Mouse (Mus musculus): ENCODE results near the gene Irf7. TPM values are rescaled to one million over a fixed set of nuclear protein-coding genes. Genes with fewer than 3 reads are reported as not detected.
A peak's percentile ranks its signal among the peaks of the same experiment; 100 is the strongest.

Irf7 gene
- total and polyA plus RNA-seq, 3 experiments: 1.9 to 2.0 TPM; not detected in 1

- Histone ChIP-seq H3K27ac (ENCODE audit: control insufficient read depth, low read depth, low read length) (no peak overlapping the region), H3K36me3 (ENCODE audit: control insufficient read depth in 1 of 2, insufficient read depth in 2 of 2, low read length in 2 of 2) (peaks cover 11 to 26% of the 10 kb centered on the region in 2 experiments; a peak in 3 of 4 replicates), H3K9me3 (replicated peaks; ENCODE audit: insufficient read depth, low read length) (no peaks in the 10 kb centered on the region), H3K4me1 (ENCODE audit: control insufficient read depth in 1 of 2, insufficient read depth in 2 of 2, low read length in 2 of 2) (peaks cover 4 to 12% of the 10 kb centered on the region in 2 experiments; a peak in 2 of 4 replicates), H3K4me3 (ENCODE audit: control insufficient read depth in 1 of 2, insufficient read depth in 1 of 2, low read depth in 2 of 2, low read length in 2 of 2) (no peak overlapping the region), H3K9ac (ENCODE audit: control insufficient read depth, low read depth, low read length, poor library complexity, severe bottlenecking) (no peak overlapping the region), H3K27me3 (ENCODE audit: control insufficient read depth in 1 of 2, insufficient read depth in 2 of 2, low read length in 2 of 2) (no peaks in the 10 kb centered on the region), H3K79me2 (ENCODE audit: control insufficient read depth, insufficient read depth, low read length, poor library complexity) (peaks cover 37% of the 10 kb centered on the region)
- no peak for DNase-seq (ENCODE audit: low read depth, low spot score)
- TF ChIP-seq MAZ (IDR thresholded peaks at IDR 0.05; ENCODE audit: low read depth, low read length) (no peak), CHD1 (IDR thresholded peaks at IDR 0.05; ENCODE audit: low read depth, low read length) (no peak), JUND (IDR thresholded peaks at IDR 0.05; ENCODE audit: low read depth, low read length) (no peak), POLR2AphosphoS2 (IDR thresholded peaks at IDR 0.05; ENCODE audit: low read length) (no peak), UBTF (IDR thresholded peaks at IDR 0.05; ENCODE audit: borderline replicate concordance, insufficient read depth, low read depth, low read length) (no peak)
Observed at GRCm38 (mm10) chr7:141231111-141231510, 35.2 kb downstream of the Irf7 start.

GRCm38 (mm10) chr7:141230570-141230969 lies 35.7 kb downstream of the Irf7 start:
- H3K79me2 ChIP-seq (ENCODE audit: control insufficient read depth, insufficient read depth, low read length, poor library complexity): peaks cover 37% of the 10 kb centered on the region
- TF ChIP-seq MYC (IDR thresholded peaks at IDR 0.05; ENCODE audit: low read depth, low read length): no peak
- no peak for TF ChIP-seq RAD21 (IDR thresholded peaks at IDR 0.05; ENCODE audit: low read depth, low read length)
- TF ChIP-seq MAFK (IDR thresholded peaks at IDR 0.05; ENCODE audit: borderline replicate concordance, low read depth, low read length): no peak
- TF ChIP-seq MXI1 (IDR thresholded peaks at IDR 0.05; ENCODE audit: low read depth, low read length): no peak
- H3K36me3 ChIP-seq (ENCODE audit: control insufficient read depth in 1 of 2, insufficient read depth in 2 of 2, low read length in 2 of 2): peaks cover 11 to 25% of the 10 kb centered on the region in 2 experiments; a peak in 3 of 4 replicates
- no peak for DNase-seq (ENCODE audit: low read depth, low spot score)
- peaks cover 4 to 12% of the 10 kb centered on the region in 2 experiments; a peak in 2 of 4 replicates for H3K4me1 ChIP-seq (ENCODE audit: control insufficient read depth in 1 of 2, insufficient read depth in 2 of 2, low read length in 2 of 2)
- no peak overlapping the region for H3K4me3 ChIP-seq (ENCODE audit: control insufficient read depth in 1 of 2, insufficient read depth in 1 of 2, low read depth in 2 of 2, low read length in 2 of 2)
- peak overlapping the region; percentile 21 for H3K9ac ChIP-seq (ENCODE audit: control insufficient read depth, low read depth, low read length, poor library complexity, severe bottlenecking)
- H3K9me3 ChIP-seq (replicated peaks; ENCODE audit: insufficient read depth, low read length): no peaks in the 10 kb centered on the region
- no peaks in the 10 kb centered on the region for H3K27me3 ChIP-seq (ENCODE audit: control insufficient read depth in 1 of 2, insufficient read depth in 2 of 2, low read length in 2 of 2)
- no peak overlapping the region for H3K27ac ChIP-seq (ENCODE audit: control insufficient read depth, low read depth, low read length)

GRCm38 (mm10) chr7:141229702-141230101 lies 36.6 kb downstream of the Irf7 start:
- peaks cover 11 to 20% of the 10 kb centered on the region in 2 experiments; a peak in 3 of 4 replicates for H3K36me3 ChIP-seq (ENCODE audit: control insufficient read depth in 1 of 2, insufficient read depth in 2 of 2, low read length in 2 of 2)
- no peaks in the 10 kb centered on the region for H3K27me3 ChIP-seq (ENCODE audit: control insufficient read depth in 1 of 2, insufficient read depth in 2 of 2, low read length in 2 of 2)
- no peak for DNase-seq (ENCODE audit: low read depth, low spot score)
- TF ChIP-seq JUND (IDR thresholded peaks at IDR 0.05; ENCODE audit: low read depth, low read length): no peak
- no peak for TF ChIP-seq RCOR1 (IDR thresholded peaks at IDR 0.05; ENCODE audit: low read depth, low read length)
- TF ChIP-seq MAFK (IDR thresholded peaks at IDR 0.05; ENCODE audit: borderline replicate concordance, low read depth, low read length): no peak
- TF ChIP-seq KAT2A (conservative IDR thresholded peaks at IDR 0.05; ENCODE audit: low read depth, low read length): no peak
- TF ChIP-seq SMC3 (IDR thresholded peaks at IDR 0.05; ENCODE audit: low read depth, low read length): no peak
- TF ChIP-seq POLR2A (IDR thresholded peaks at IDR 0.05; ENCODE audit: control insufficient read depth in 1 of 2, insufficient read depth in 1 of 2, low read depth in 1 of 2, low read length in 2 of 2, poor library complexity in 1 of 2): no peak
- peaks cover 4 to 12% of the 10 kb centered on the region in 2 experiments; a peak in 2 of 4 replicates for H3K4me1 ChIP-seq (ENCODE audit: control insufficient read depth in 1 of 2, insufficient read depth in 2 of 2, low read length in 2 of 2)
- H3K79me2 ChIP-seq (ENCODE audit: control insufficient read depth, insufficient read depth, low read length, poor library complexity): peaks cover 36% of the 10 kb centered on the region
- peak overlapping the region; percentile 76 to 78 for H3K4me3 ChIP-seq (ENCODE audit: control insufficient read depth in 1 of 2, insufficient read depth in 1 of 2, low read depth in 2 of 2, low read length in 2 of 2)
- H3K9me3 ChIP-seq (replicated peaks; ENCODE audit: insufficient read depth, low read length): no peaks in the 10 kb centered on the region
- H3K27ac ChIP-seq (ENCODE audit: control insufficient read depth, low read depth, low read length): no peak overlapping the region
- H3K9ac ChIP-seq (ENCODE audit: control insufficient read depth, low read depth, low read length, poor library complexity, severe bottlenecking): peak overlapping the region; percentile 83
